Mouse (Mus musculus) myocyte (in vitro differentiated cells): ENCODE results near the gene Man2a2.

Source experiments
- CEBPB ChIP-seq: IDR thresholded peaks from 2 replicates; pipeline ENCODE4 v1.6.1; 2011; ENCODE audit warnings: mild to moderate bottlenecking, moderate library complexity; ENCODE audit not compliant: poor library complexity, insufficient read depth, severe bottlenecking
- MAX ChIP-seq: IDR thresholded peaks from one replicate; pipeline ENCODE4 v1.6.1; 2011; ENCODE audit warnings: low read depth, mild to moderate bottlenecking, control low read depth
- POLR2A ChIP-seq: IDR thresholded peaks from one replicate; pipeline ENCODE4 v1.6.1; 2011; ENCODE audit warnings: low read depth, mild to moderate bottlenecking, control low read depth, moderate library complexity; ENCODE audit not compliant: insufficient read length

GRCm38 (mm10) chr7:80372667-80373066, 1.5 kb upstream of the Man2a2 start:
- TF ChIP-seq POLR2A: no peak
- TF ChIP-seq MAX: no peak
- TF ChIP-seq CEBPB: no peak
